Mouse (Mus musculus) embryonic facial prominence, embryonic 14.5 days (tissue): ENCODE results near the gene Lyl1. TPM values are rescaled to one million over a fixed set of nuclear protein-coding genes. Genes with fewer than 3 reads are reported as not detected.

ENCODE experiments used
- ATAC-seq: fragments of 200-750 bp; cut with Nextera tagmentation; 2 replicates; pipeline ENCODE4 v1.8.0; 2017; ENCODE audit warnings: low read depth, moderate number of reproducible peaks, moderate TSS enrichment
- DNase-seq: peaks from one replicate; pipeline ENCODE4 v3.0.0-alpha.2; 2015; ENCODE audit warnings: low spot score
- H3K27ac ChIP-seq: fragments of 300-500 bp; sonication (generic); replicated peaks from 2 replicates; pipeline ENCODE4 v1.5.1; 2014; ENCODE audit warnings: low read depth, mild to moderate bottlenecking, low read length, moderate library complexity
- H3K27me3 ChIP-seq: fragments of 300-500 bp; sonication (generic); replicated peaks from 2 replicates; pipeline ENCODE4 v1.6.1; 2014; ENCODE audit warnings: low read length; ENCODE audit not compliant: control insufficient read depth, insufficient read depth
- H3K36me3 ChIP-seq: fragments of 300-500 bp; sonication (generic); 2 replicates; pipeline ENCODE4 v1.6.1; 2014; ENCODE audit warnings: low read length, mixed read lengths; ENCODE audit not compliant: control insufficient read depth, insufficient read depth
- H3K4me1 ChIP-seq: fragments of 300-500 bp; sonication (generic); 2 replicates; pipeline ENCODE4 v1.6.1; 2014; ENCODE audit warnings: antibody characterized with exemption, low read length; ENCODE audit not compliant: control insufficient read depth, insufficient read depth
- H3K4me2 ChIP-seq: fragments of 300-500 bp; sonication (generic); 2 replicates; pipeline ENCODE4 v1.6.1; 2014; ENCODE audit warnings: low read depth, mild to moderate bottlenecking, low read length, moderate library complexity, mixed read lengths
- H3K4me3 ChIP-seq: fragments of 300-500 bp; sonication (generic); 2 replicates; pipeline ENCODE4 v1.5.1; 2014; ENCODE audit warnings: low read depth, mild to moderate bottlenecking, low read length
- H3K9ac ChIP-seq: fragments of 300-500 bp; sonication (generic); 2 replicates; pipeline ENCODE4 v1.6.1; 2014; ENCODE audit warnings: low read depth, mild to moderate bottlenecking, low read length, moderate library complexity, mixed read lengths
- H3K9me3 ChIP-seq: fragments of 300-500 bp; sonication (generic); 2 replicates; pipeline ENCODE4 v1.6.1; 2016; ENCODE audit warnings: low read length; ENCODE audit not compliant: control insufficient read depth
- WGBS: fragments of 180-500 bp; shearing (Covaris S2); extraction: QIAGEN DNeasy Blood & Tissue Kit; methylation state at CpG from one replicate; pipeline ENCODE4 v1.1.7; 2014; 5-methylcytosine and 5-hydroxymethylcytosine counted together
- polyA plus RNA-seq: library from polyadenylated mRNA; unstranded; fragments of >200 nt; fragmentation: Nextera tagmentation; extraction: Ambion mirVana; gene quantifications from 2 replicates; pipeline ENCODE4 v1.2.1, GENCODE M21; 2014

Lyl1 gene
- polyA plus RNA-seq, 1 experiment from 2014 or later = 5.8 TPM

- Histone ChIP-seq H3K4me3 (no peak overlapping the region), H3K9ac (no peak overlapping the region), H3K36me3 (peaks cover 73% of the 10 kb centered on the region), H3K27me3 (no peaks in the 10 kb centered on the region), H3K9me3 (no peaks in the 10 kb centered on the region), H3K4me2 (no peak overlapping the region), H3K27ac (no peak overlapping the region), H3K4me1 (peaks cover 38% of the 10 kb centered on the region)
- ATAC-seq (no peak), DNase-seq (no peak)
- 92% methylated on average over 5 of the region's 5 CpGs for WGBS
These were observed 17.2 kb downstream of the Lyl1 start for GRCm38 (mm10) chr8:84718476-84718875.

- Histone ChIP-seq H3K9me3 (no peaks in the 10 kb centered on the region), H3K4me2 (no peak overlapping the region), H3K4me3 (no peak overlapping the region), H3K9ac (no peak overlapping the region), H3K27me3 (no peaks in the 10 kb centered on the region), H3K4me1 (peaks cover 38% of the 10 kb centered on the region), H3K36me3 (peaks cover 70% of the 10 kb centered on the region), H3K27ac (no peak overlapping the region)
- DNase-seq (no peak), ATAC-seq (no peak)
- WGBS = 73% methylated on average over 5 of the region's 5 CpGs
These were observed 17.9 kb downstream of the Lyl1 start for GRCm38 (mm10) chr8:84718959-84719690.

DNA sequence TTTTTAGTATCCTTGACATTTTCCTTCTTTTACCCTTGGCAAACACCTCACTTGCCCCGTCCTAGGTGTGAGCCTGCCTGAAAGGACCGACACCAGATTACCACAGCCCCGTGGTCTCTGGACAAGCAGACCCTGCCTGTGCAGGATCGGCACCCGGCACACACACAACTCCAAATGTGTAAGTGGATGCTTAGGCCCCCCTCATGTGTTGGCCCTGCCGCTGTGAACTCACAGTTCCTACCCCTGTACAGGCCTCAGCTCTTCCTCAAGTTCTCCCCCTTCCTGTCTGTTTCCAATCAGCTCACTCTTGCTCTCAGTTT lies 21.2 kb downstream of the Lyl1 start:
- H3K9ac ChIP-seq = no peak overlapping the region
- WGBS = 41% methylated on average over 6 of the region's 6 CpGs
- no peaks in the 10 kb centered on the region for H3K27me3 ChIP-seq
- 0 out of 2 replicates have a peak overlapping the region, but pooled peaks have one; percentile 3 for H3K4me3 ChIP-seq
- peaks cover 46% of the 10 kb centered on the region for H3K4me1 ChIP-seq
- H3K36me3 ChIP-seq = peaks cover 78% of the 10 kb centered on the region
- ATAC-seq (no peak), DNase-seq (no peak)
- H3K9me3 ChIP-seq = no peaks in the 10 kb centered on the region
- H3K4me2 ChIP-seq = peak overlapping the region; percentile 45; the same call in 1 of the 2 replicates
- H3K27ac ChIP-seq = peak overlapping the region; percentile 98

GRCm38 (mm10) chr8:84722850-84723570 lies 21.8 kb downstream of the Lyl1 start, which contains the start of gene G430095P16Rik:
Gene G430095P16Rik (plus strand): TSS chr8:84723007.
- peak within 1 kb of the TSS; percentile 18 for H3K4me3 ChIP-seq
- H3K4me2 ChIP-seq = peak within 1 kb of the TSS; percentile 45
- WGBS = 6% methylated on average over 10 of the region's 10 CpGs
- peak within 1 kb of the TSS; percentile 98 for H3K27ac ChIP-seq
- DNase-seq (peak; percentile 97), ATAC-seq (peak; percentile 90)
- no peaks in the 10 kb centered on the region for H3K9me3 ChIP-seq
- peak within 1 kb of the TSS; percentile 44 for H3K9ac ChIP-seq
- H3K27me3 ChIP-seq = no peaks in the 10 kb centered on the region
- peaks cover 78% of the 10 kb centered on the region for H3K36me3 ChIP-seq
- peaks cover 46% of the 10 kb centered on the region for H3K4me1 ChIP-seq

GRCm38 (mm10) chr8:84723571-84723900 lies 22.3 kb downstream of the Lyl1 start:
- ATAC-seq (no peak), DNase-seq (no peak)
- peaks cover 46% of the 10 kb centered on the region for H3K4me1 ChIP-seq
- H3K27me3 ChIP-seq = no peaks in the 10 kb centered on the region
- 10% methylated on average over 5 of the region's 7 CpGs for WGBS
- peak overlapping the region; percentile 45 for H3K4me2 ChIP-seq
- H3K9ac ChIP-seq = peak overlapping the region; percentile 14
- no peak overlapping the region; the same call in 1 of the 2 replicates for H3K4me3 ChIP-seq
- H3K27ac ChIP-seq = peak overlapping the region; percentile 98
- H3K9me3 ChIP-seq = no peaks in the 10 kb centered on the region
- H3K36me3 ChIP-seq = peaks cover 78% of the 10 kb centered on the region

GRCm38 (mm10) chr8:84724683-84725082 lies 23.4 kb downstream of the Lyl1 start:
- Histone ChIP-seq H3K9ac (peak overlapping the region; percentile 14; the same call in 1 of the 2 replicates), H3K27ac (peak overlapping the region; percentile 98), H3K36me3 (peaks cover 68% of the 10 kb centered on the region), H3K9me3 (no peaks in the 10 kb centered on the region), H3K4me3 (no peak overlapping the region), H3K4me1 (peaks cover 49% of the 10 kb centered on the region), H3K27me3 (no peaks in the 10 kb centered on the region), H3K4me2 (0 out of 2 replicates have a peak overlapping the region, but pooled peaks have one; percentile 45)
- DNase-seq (no peak), ATAC-seq (no peak)
- 41% methylated on average over 9 of the region's 9 CpGs for WGBS

GRCm38 (mm10) chr8:84725246-84725940 lies 24.1 kb downstream of the Lyl1 start:
- no peaks in the 10 kb centered on the region for H3K9me3 ChIP-seq
- H3K4me3 ChIP-seq = no peak overlapping the region
- DNase-seq (no peak), ATAC-seq (no peak)
- peaks cover 61% of the 10 kb centered on the region for H3K36me3 ChIP-seq
- no peak overlapping the region for H3K4me2 ChIP-seq
- 55% methylated on average over 10 of the region's 10 CpGs for WGBS
- H3K27ac ChIP-seq = peak overlapping the region; percentile 77
- peaks cover 51% of the 10 kb centered on the region for H3K4me1 ChIP-seq
- H3K9ac ChIP-seq = peak overlapping the region; percentile 14; the same call in 1 of the 2 replicates
- no peaks in the 10 kb centered on the region for H3K27me3 ChIP-seq

- no peak overlapping the region for H3K4me3 ChIP-seq
- H3K27me3 ChIP-seq = no peaks in the 10 kb centered on the region
- H3K4me1 ChIP-seq = peaks cover 56% of the 10 kb centered on the region
- WGBS = 22% methylated on average over 3 of the region's 3 CpGs
- no peaks in the 10 kb centered on the region for H3K9me3 ChIP-seq
- DNase-seq (peak; percentile 66), ATAC-seq (no peak)
- H3K27ac ChIP-seq = peak overlapping the region; percentile 77
- peaks cover 56% of the 10 kb centered on the region for H3K36me3 ChIP-seq
- H3K9ac ChIP-seq = peak overlapping the region; percentile 14; the same call in 1 of the 2 replicates
- no peak overlapping the region for H3K4me2 ChIP-seq
These were observed 24.6 kb downstream of the Lyl1 start for GRCm38 (mm10) chr8:84725941-84726259.
